Mouse (Mus musculus) layer of hippocampus, postnatal 10 days (tissue): ENCODE results near the gene Gsc. TPM values are rescaled to one million over a fixed set of nuclear protein-coding genes. Genes with fewer than 3 reads are reported as not detected.

ENCODE experiments used
- DNase-seq, 2 experiments: peaks; one replicate each; pipeline ENCODE4 v3.0.0; 2021; ENCODE audit warnings: low spot score in 2 of 2
- long read RNA-seq: library from polyadenylated mRNA; stranded (forward); transcript quantifications from one replicate; pipeline ENCODE4 v2.0.0, GENCODE M21; 2023
- total RNA-seq, 2 experiments: library from RNA; stranded (reverse); gene quantifications; 2 replicates each; pipeline ENCODE4 v1.2.3; 2021

The Gsc gene
- total RNA-seq: not detected
- long read RNA-seq: 0 reads

DNA sequence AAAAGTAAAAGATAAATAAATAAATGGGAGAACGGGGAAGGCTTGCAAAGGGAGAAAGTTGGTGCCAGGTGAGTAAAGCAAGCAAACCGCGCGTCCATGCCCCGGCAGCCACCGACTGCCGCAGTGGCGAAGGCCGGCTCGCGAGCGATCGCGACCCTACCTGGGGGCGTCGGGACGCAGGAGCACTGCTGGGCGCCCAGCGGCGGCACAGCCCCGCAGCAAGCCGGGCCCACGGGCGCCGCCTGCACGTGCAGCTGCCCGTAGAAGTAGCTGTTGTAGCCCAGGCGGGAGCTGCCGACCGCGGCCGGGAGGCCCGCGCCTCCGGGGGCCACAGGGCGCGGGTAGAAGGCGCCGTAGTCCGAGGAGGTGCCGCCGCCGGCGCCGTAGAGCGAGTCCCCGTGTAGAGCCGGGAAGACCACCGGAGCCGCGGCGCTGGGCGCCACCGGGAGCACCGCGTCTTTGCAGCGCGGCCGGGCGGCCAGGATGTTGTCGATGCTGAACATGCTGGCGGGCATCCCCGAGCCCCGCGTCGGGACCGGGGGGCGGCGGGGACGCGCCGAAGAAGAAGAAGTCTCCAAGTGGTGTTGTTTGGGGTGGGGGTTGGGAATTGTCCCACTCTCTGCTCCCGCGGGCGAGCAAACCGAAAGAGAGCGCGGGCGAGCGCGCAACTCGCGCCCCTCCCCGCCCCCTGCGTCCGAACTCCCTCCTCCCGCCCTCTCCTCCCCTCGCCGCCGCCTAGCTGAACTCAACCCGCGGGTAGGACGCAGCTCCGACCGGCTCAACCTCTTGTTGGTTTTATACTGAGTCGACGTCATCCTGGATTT lies at the start of gene Gsc:
Gene Gsc (minus strand): TSS at position 730 of the 824 bp plus-strand sequence.
- peak; percentile 19 to 29 for DNase-seq

DNA sequence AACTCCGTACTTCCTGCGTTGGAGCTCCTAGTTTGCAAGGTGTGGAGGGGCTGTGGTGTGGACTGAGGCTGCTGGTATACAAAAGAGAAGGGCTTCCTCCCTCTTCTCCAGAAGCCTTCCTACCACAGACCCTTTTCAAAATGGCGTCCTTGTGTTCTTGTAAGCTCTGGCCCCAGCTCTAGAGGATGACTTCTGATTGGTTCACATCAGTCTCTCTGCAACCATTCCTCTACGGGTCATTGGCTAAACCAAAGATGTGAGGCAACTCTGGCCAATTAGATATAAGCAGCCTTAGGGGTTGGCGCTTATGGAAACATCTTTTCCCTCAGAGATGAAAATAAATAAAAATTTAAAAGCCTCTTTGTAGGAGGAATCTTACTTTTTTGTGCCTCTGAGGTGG lies 46.6 kb upstream of the Gsc start:
- no peak for DNase-seq

DNA sequence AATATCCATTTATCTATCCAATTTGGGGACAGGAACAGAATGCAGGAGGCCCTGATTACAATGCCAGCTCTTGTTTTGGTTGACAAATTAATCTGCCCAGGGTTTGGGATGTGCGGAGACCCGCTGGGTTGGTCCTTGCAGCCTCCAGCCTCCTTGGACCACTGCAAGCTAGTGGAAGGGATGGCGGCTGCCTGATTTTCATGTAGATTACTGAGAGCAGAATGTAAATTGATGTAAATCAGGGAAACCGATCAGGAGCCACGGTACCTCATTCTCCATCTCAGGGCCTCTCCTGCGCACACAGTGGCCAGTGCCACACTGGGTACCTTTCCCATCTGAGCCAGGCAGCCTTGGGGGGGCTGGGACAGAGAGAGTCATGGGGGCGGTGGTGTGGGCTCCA lies 34.8 kb upstream of the Gsc start:
- no peak for DNase-seq

DNA sequence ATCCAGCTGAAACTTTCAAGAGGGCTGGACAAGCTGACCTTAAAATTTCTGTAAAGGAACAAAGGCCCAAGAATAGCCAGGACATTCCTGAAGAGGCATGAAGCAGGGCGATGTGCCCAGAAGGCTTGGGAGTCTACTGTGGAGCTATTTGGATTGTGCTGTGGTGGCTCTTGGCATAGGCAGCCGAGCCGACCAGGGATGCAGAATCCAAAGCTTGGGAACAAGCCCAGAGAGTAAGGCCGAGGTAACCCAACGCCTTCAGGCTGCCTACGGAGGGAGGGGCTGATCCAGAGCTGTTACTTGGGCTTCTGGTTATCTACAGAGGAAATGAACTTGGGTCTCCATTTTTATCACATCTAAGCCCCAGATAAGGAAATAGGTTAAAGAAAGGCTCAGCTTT lies 18.9 kb upstream of the Gsc start:
- peak in 1 of 2 experiments; percentile 39 for DNase-seq

GRCm38 (mm10) chr12:104486205-104486604 lies 13.1 kb upstream of the Gsc start:
- no peak for DNase-seq

- DNase-seq: no peak
Observed at GRCm38 (mm10) chr12:104485161-104485560, 12.0 kb upstream of the Gsc start.

GRCm38 (mm10) chr12:104481007-104481406 lies 7.9 kb upstream of the Gsc start:
- no peak for DNase-seq

GRCm38 (mm10) chr12:104478193-104478592 lies 5.1 kb upstream of the Gsc start:
- DNase-seq: no peak

- DNase-seq: no peak
Observed at GRCm38 (mm10) chr12:104477501-104477900, 4.4 kb upstream of the Gsc start.

GRCm38 (mm10) chr12:104477066-104477465 lies 3.9 kb upstream of the Gsc start:
- DNase-seq: no peak

DNA sequence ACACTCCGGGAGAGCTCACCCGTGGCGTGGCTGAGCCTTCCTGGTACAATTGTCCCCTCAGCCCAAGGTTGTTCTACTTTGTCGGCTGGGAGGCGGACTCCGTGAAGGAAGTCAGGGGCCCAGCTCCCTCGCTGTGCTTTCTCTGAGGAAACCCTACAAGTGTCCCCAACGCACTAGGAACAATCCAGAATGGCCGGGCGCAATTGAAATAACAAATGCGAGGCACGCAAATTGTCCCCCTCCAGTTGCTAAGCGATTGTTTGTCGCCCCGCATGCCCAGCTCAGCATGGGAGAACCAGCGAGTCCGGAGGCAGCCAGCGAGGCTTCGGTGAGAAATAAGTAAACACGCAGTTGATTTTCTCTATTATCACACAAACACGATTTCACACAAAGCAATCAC lies 2.8 kb upstream of the Gsc start:
- DNase-seq: peak in 1 of 2 experiments; percentile 20

DNA sequence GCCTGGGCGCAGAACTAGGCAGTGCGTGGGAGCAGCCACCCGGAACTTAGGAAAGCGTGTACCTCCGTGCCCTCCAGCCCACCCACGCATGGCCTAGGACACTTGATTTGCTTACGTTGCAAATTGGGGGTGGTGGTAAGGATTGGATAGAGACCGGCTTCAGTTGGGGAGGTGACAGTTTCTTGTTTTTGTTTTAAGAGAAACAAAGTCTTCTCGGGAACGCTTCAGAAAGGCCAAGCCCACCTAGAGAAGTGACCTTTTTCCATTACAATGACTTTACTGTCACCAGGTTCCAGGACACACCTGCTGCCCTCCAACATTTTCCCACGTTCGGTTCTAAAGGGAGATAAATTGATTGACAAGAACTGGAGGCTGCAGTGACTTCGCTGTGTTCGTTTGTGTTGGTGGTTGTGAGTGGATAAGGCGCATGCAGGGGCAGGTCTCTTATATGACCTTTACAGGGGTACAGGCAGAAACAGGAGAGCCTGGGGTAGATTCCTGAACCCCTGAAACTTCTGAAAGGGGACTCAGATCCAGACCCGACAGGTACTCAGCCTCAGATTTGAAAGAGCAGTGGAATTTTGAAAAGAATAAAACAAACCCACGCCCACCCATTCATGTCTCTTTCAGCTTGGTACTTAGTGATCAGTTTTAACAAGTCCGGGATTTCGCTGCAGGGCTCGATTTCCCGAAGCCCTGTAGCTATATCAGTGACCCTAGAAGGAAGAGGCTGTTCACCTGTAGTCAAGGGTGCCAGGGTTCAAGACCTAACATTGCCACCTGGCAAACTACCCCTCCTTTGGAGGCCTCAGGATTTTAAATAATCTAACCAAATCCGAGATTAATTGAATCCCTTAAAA lies 2.0 kb upstream of the Gsc start:
- peak in 1 of 2 experiments; percentile 15 for DNase-seq

DNA sequence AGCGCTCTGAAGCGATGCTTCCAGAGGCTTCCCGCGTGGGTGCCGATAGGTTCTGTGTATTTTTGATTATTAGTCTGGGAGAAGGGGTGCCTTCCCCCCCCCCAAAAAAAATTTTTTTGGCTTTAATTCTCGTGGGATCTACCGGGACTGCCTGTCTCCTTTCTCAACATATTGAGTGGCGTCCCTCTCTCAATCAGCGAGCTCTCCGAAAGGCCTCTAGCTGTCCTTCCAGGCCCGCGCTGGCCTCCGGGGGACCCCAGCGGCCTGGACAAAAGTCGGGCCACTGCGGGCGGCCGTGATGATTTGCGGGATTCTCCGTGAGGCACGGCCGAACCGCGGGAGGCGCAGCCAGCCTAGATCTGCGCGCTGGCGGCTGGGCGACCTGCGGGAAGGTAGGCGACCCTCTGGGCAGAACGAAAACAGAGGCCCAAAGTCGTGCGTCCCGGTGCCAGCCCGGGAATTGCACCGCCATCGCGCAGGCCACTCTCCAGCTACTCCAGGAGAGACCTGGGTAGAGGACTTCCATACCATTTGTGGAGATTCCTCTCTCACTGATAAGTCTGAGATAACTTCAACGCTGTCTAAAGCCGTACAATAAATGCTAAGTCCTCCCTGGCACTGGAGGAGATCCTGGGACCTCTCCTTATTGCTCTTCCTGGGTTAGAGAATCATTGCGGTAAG lies 1.2 kb upstream of the Gsc start:
- peak; percentile 29 to 34 for DNase-seq

DNA sequence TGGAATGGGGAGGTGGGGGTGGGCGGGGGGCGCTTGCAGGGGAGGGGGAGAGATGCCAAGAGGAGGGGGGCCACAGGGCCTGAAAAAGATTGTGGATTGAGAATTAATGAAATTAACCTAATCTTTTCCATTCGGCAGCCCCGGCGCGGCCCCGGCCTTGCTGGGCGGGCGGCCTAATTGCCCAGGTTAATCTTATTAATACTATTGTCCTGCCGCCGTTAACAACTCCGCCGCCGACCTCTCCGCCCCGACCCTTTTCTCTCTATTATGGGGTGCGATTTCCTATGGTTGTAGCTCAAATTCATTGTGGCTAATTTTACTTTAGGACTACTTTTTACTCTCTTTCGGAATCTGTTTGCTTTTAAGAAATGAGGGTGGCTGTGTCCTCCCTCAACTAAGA lies 362 bp upstream of the Gsc start:
- DNase-seq: no peak

- DNase-seq: no peak
Observed at GRCm38 (mm10) chr12:104472218-104472525, 958 bp downstream of the Gsc start.

DNA sequence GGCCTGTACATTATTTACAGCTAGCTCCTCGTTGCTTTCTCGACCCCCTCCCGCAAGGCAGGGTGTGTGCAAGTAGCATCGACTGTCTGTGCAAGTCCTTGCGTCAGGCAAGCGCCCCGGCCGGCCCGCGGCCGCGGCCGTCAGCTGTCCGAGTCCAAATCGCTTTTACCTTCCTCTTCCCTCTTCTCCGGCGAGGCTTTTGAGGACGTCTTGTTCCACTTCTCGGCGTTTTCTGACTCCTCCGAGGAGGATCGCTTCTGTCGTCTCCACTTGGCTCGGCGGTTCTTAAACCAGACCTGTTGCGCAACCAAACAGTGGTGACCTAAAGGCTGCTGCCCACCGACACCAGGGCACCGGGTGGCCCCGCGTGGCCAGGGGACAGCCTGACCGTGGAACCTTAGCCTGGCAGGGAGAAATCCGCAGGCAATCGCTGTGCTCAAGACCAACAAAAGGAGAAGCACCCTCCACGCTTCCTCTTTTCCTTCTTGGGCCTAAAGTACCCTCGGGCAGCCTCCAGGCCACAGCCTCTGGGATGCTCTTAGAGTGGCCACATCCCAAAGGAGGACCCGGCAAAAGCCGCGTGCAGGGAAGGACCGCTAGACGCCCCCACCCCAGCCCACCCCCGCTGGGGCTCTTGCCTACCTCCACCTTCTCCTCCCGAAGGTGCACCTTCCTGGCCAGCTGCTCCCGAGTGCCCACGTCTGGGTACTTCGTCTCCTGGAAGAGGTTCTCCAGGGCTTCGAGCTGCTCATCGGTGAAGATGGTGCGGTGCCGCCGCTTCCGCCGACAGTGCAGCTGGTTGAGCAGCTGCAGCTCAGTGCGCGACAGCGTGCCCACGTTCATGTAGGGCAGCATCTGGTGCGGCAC lies 1.5 kb downstream of the Gsc start:
- peak in 1 of 2 experiments; percentile 18 for DNase-seq

DNA sequence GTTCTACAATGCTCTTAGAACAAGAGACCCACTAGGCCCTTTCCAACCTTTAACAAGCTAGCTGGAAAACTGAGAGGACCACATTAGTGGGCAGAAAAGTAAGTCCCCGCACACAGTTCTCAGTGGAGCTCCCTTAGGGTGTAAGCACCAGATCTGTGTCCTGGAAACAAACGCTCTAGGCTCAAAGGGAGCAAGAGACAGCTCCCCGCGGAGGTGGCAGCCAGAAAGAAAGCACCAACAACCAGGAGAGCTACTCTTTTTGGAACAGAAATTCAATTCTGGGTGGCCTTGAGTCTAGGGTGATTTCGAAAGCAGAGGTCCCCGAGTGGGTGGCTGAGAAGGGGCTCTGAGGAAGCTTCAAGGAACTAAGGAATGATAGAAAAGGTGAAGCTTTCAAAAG lies 2.5 kb downstream of the Gsc start:
- no peak for DNase-seq

DNA sequence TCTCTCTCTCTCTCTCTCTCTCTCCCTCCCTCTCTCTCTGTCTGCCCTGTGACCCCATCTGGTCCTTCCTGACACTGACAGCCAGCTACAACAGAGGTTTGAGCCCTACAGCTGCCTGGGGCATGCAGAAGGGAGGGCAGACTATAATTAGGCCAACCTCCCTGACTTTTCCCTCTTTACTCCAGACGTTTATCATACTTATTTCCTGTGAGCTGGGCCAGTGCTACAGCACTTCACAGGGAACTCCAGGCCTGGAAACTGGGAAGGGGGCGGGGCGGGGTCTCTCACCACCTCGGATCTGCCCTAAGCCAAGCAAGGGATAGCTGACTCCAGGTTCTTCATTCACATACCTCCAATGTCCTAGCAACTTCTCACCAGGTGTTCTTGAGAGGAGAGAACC lies 4.3 kb downstream of the Gsc start:
- DNase-seq: no peak

DNA sequence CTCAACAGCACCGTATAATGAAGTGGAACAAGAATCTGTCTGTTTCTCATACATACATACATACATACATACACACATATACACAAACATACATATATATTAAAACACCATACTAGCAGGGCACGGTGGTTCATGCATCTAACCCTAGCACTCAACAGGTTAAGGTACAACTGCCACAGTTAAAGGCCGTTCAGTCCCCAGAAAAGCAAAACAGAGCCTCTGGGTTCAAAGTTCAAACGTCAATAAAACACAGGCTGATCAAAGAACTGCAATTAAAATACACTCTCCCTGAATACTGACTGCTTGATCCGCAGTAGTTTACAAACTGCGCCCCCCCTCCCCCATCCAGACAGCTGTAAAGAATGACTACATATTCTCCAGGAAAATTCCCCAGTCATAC lies 5.8 kb downstream of the Gsc start:
- no peak for DNase-seq

DNA sequence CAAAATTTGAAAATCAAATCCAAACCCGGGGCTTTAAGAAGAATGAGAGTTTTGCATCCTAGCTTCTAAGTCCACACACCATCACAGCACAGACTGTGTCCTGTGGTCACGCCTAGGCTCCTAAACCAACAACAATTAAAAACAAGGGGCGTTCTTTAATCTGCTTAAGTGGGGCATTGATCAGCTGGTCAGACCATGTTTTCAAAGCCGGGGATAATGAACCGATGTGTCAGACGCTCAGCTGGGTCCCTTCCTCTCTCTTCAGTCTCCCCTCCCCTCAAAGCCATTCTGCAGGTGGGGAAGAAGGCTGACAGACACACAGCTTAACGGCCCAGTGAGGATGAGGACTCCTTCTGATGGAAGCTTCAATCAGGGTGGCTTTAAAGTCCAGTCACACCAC lies 6.2 kb downstream of the Gsc start:
- no peak for DNase-seq

DNA sequence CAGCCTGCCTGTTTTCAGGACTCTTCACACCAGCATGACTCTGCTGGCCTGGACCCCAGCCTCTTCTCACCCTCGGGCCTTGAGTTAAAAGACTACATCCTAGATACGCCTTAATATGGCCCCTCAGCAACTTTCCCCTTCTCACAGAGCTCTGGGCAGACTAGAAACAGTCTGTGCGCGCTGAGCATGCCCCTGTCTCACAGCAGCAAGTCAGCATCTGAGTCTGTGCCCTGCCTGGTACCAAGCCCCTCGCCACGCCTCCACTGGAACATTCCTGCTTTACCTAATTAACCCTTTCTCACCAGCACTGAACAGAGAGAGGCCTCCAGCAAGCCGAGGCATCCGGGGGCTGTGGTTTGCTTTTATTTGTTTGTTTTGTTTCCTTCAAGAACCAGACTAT lies 11.8 kb downstream of the Gsc start:
- no peak for DNase-seq
